Mouse (Mus musculus) erythroblast, adult 5-6 weeks (primary cell): Measurements from ENCODE around the gene Txndc12. TPM values are rescaled to one million over a fixed set of nuclear protein-coding genes. Genes with fewer than 3 reads are reported as not detected.

Source experiments
- ATAC-seq: replicated peaks from 2 replicates; pipeline ENCODE4 v1.8.0; 2016; ENCODE audit warnings: moderate number of reproducible peaks, mild to moderate bottlenecking, moderate TSS enrichment, inconsistent platforms; ENCODE audit not compliant: poor library complexity, low FRiP score, severe bottlenecking
- total RNA-seq, 2 experiments: library from RNA; stranded (forward) in 1 of 2; stranded (reverse) in 1 of 2; fragments of 150-400 nt in 1 of 2; fragments of 200-764, 138-1000 nt in 1 of 2; gene quantifications; 2 replicates each; pipeline versions ENCODE4 v1.2.3 to v1.2.4; 2015 to 2017; ENCODE audit warnings: low replicate concordance in 2 of 2

Gene Txndc12
- total RNA-seq, 2 experiments from 2014 or later: 9.5 to 11.5 TPM

DNA sequence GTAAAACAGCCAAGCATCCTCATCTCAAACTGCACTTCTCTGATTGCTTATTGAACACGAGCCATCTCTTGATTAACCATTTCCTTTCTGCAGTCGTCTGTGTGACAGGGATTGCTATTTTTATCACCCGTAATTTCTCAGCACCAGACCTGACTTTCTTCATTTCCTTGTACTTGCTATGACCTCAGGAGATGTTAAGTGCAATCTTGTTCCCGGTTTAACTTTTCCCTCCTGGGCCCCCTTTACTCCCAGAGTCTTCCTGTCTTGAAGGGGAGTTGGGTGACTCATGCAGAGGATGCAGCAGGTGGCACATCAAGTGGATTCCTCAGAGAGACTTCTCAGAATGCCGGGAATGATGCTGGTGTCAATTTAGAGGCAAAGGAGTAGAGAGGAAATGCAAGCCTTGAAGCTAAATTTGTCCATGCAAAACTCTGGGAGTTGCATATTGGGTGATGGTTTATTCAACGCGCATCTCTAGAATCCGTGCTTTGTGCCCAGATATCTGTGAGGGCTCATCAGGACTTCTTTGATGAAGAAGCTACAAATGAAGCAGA, 75.5 kb downstream of the Txndc12 start:
- ATAC-seq: no peak

Other genes starting within 250 kb of the Txndc12 start
- gene Cc2d1b, start 214.7 kb upstream of the Txndc12 start, total RNA-seq (2015; ENCODE audit: low replicate concordance): 2.7 and 13.0 TPM in 2 replicates
- gene Cc2d1b, start 214.7 kb upstream of the Txndc12 start, total RNA-seq (2017; ENCODE audit: low replicate concordance): 8.3 and 8.8 TPM in 2 replicates
- not detected in 2 replicates for gene 3110021N24Rik, start 115.0 kb upstream of the Txndc12 start, total RNA-seq (2015; ENCODE audit: low replicate concordance)
- not detected in 2 replicates for gene 3110021N24Rik, start 115.0 kb upstream of the Txndc12 start, total RNA-seq (2017; ENCODE audit: low replicate concordance)
- 1.3 TPM in 1 of 2 replicates, not detected in the other for gene Zfyve9, start 53.8 kb upstream of the Txndc12 start, total RNA-seq (2015; ENCODE audit: low replicate concordance)
- 1.7 and 1.8 TPM in 2 replicates for gene Zfyve9, start 53.8 kb upstream of the Txndc12 start, total RNA-seq (2017; ENCODE audit: low replicate concordance)
- gene Btf3l4, start 987 bp upstream of the Txndc12 start, total RNA-seq (2015; ENCODE audit: low replicate concordance): 17.1 and 21.7 TPM in 2 replicates
- gene Btf3l4, start 987 bp upstream of the Txndc12 start, total RNA-seq (2017; ENCODE audit: low replicate concordance): 12.0 and 18.3 TPM in 2 replicates
- 2.1 and 12.7 TPM in 2 replicates for gene Kti12, start 13.2 kb downstream of the Txndc12 start, total RNA-seq (2015; ENCODE audit: low replicate concordance)
- gene Kti12, start 13.2 kb downstream of the Txndc12 start, total RNA-seq (2017; ENCODE audit: low replicate concordance): 2.6 and 2.8 TPM in 2 replicates
- not detected in 2 replicates for gene A730015C16Rik, start 14.0 kb downstream of the Txndc12 start, total RNA-seq (2015; ENCODE audit: low replicate concordance)
- not detected in 2 replicates for gene A730015C16Rik, start 14.0 kb downstream of the Txndc12 start, total RNA-seq (2017; ENCODE audit: low replicate concordance)
- not detected in 2 replicates for gene Rab3b, start 44.5 kb downstream of the Txndc12 start, total RNA-seq (2015; ENCODE audit: low replicate concordance)
- not detected in 2 replicates for gene Rab3b, start 44.5 kb downstream of the Txndc12 start, total RNA-seq (2017; ENCODE audit: low replicate concordance)
- 178 and 182 TPM in 2 replicates for gene Nrd1, start 166.1 kb downstream of the Txndc12 start, total RNA-seq (2015; ENCODE audit: low replicate concordance)
- 191 and 203 TPM in 2 replicates for gene Nrd1, start 166.1 kb downstream of the Txndc12 start, total RNA-seq (2017; ENCODE audit: low replicate concordance)